Mouse (Mus musculus): ENCODE measurements around the gene Prkch. TPM values are rescaled to one million over a fixed set of nuclear protein-coding genes. Genes with fewer than 3 reads are reported as not detected.
A peak's percentile ranks its signal among the peaks of the same experiment; 100 is the strongest.

Prkch gene
- polyA plus RNA-seq, 1 experiment: 12.5 TPM

GRCm38 (mm10) chr12:73590627-73591276, 6.2 kb downstream of the Prkch start:
- Histone ChIP-seq H3K36me3 (ENCODE audit: control insufficient read depth, insufficient read depth, low read length) (no peaks in the 10 kb centered on the region), H3K27ac (ENCODE audit: insufficient read depth, low read length) (peak overlapping the region; percentile 28; the same call in 1 of the 2 replicates), H3K4me3 (ENCODE audit: extremely low read depth, insufficient read depth, insufficient read length) (no peak overlapping the region), H3K27me3 (ENCODE audit: control insufficient read depth, insufficient read depth, low read length) (peaks cover 3% of the 10 kb centered on the region), H3K4me1 (ENCODE audit: control insufficient read depth, insufficient read depth, insufficient read length) (peaks cover 15% of the 10 kb centered on the region)
- 77% methylated on average over 15 of the region's 15 CpGs for WGBS
- TF ChIP-seq CTCF (IDR thresholded peaks at IDR 0.05; ENCODE audit: extremely low read depth, insufficient read depth, insufficient read length, insufficient replicate concordance): no peak
- no peak for TF ChIP-seq POLR2A (IDR thresholded peaks at IDR 0.05; ENCODE audit: low read depth, low read length)
- no peak for DNase-seq (ENCODE audit: low read depth in 1 of 2, low spot score in 2 of 2)

DNA sequence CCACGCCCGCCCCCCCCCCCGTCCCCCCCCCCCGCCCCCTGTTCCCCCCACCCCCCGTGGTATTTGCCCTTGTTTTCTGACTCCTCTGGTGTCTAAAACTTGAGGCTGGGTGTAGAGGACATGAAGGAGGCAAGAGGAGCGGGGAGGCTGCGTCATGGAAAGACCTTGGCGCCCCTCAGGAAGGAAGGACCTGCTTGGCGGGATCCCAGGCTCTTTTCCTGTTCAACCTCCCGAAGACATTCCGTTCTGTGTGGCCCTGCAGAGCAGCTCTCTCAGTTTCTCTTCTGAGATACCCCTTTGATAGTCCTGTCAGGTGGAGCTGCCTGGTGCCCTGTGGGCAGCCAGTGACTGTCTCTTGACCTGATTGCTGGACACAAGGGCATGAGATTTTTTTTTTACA, 7.0 kb downstream of the Prkch start:
- no peak for TF ChIP-seq POLR2A (IDR thresholded peaks at IDR 0.05; ENCODE audit: low read depth, low read length)
- TF ChIP-seq CTCF (IDR thresholded peaks at IDR 0.05; ENCODE audit: extremely low read depth, insufficient read depth, insufficient read length, insufficient replicate concordance): no peak
- WGBS: 41% methylated on average over 8 of the region's 11 CpGs
- Histone ChIP-seq H3K27ac (ENCODE audit: insufficient read depth, low read length) (peak overlapping the region; percentile 60; the same call in 1 of the 2 replicates), H3K4me1 (ENCODE audit: control insufficient read depth, insufficient read depth, insufficient read length) (peaks cover 15% of the 10 kb centered on the region), H3K4me3 (ENCODE audit: extremely low read depth, insufficient read depth, insufficient read length) (no peak overlapping the region), H3K36me3 (ENCODE audit: control insufficient read depth, insufficient read depth, low read length) (no peaks in the 10 kb centered on the region), H3K27me3 (ENCODE audit: control insufficient read depth, insufficient read depth, low read length) (no peaks in the 10 kb centered on the region)
- no peak for DNase-seq (ENCODE audit: low read depth in 1 of 2, low spot score in 2 of 2)

DNA sequence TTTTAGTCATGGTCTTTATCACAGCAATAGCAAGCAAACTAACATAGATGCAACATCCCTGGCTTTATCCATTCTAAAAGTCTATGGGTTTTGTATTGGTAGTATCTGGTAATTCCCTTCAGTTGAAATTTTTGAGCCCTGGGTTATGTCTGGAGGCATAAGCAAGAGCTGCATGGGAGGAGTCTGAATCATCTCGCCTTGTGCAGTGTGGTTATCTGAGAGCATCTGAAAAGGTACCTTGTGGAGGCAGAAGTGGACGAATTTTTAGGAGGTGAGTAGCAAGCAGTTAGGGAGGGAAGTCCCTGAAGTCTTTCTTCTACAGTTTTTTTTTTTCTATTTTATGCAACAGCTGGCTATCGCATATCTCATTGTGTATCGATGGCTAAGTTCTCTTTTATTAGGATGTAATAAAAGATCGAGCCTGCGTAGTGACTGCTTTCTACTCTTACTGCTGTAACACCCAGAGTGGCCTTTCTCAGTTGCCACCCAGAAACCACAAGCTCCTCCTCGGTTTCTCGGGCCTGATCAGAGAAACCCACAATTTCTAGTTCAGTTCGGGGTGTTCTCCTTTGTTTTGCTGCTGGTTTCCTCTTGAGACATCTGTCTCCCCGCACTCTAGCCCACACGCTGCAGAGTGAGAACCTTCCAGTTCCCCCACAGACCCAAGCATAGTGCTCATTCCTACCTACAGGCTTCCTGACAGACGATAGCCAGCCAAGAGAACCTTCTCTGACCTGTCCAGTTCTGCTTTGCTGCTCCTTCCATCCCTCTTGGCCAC, 8.6 kb downstream of the Prkch start:
- no peaks in the 10 kb centered on the region for H3K27me3 ChIP-seq (ENCODE audit: control insufficient read depth, insufficient read depth, low read length)
- WGBS: 7% methylated on average over 12 of the region's 12 CpGs
- no peaks in the 10 kb centered on the region for H3K36me3 ChIP-seq (ENCODE audit: control insufficient read depth, insufficient read depth, low read length)
- H3K4me1 ChIP-seq (ENCODE audit: control insufficient read depth, insufficient read depth, insufficient read length): peaks cover 17% of the 10 kb centered on the region
- TF ChIP-seq CTCF (IDR thresholded peaks at IDR 0.05; ENCODE audit: extremely low read depth, insufficient read depth, insufficient read length, insufficient replicate concordance) (no peak), POLR2A (IDR thresholded peaks at IDR 0.05; ENCODE audit: low read depth, low read length) (no peak)
- H3K4me3 ChIP-seq (ENCODE audit: extremely low read depth, insufficient read depth, insufficient read length): peak overlapping the region; percentile 19; the same call in 1 of the 2 replicates
- H3K27ac ChIP-seq (ENCODE audit: insufficient read depth, low read length): peak overlapping the region; percentile 88
- peak in 1 of 2 experiments; percentile 45 for DNase-seq (ENCODE audit: low read depth in 1 of 2, low spot score in 2 of 2)

DNA sequence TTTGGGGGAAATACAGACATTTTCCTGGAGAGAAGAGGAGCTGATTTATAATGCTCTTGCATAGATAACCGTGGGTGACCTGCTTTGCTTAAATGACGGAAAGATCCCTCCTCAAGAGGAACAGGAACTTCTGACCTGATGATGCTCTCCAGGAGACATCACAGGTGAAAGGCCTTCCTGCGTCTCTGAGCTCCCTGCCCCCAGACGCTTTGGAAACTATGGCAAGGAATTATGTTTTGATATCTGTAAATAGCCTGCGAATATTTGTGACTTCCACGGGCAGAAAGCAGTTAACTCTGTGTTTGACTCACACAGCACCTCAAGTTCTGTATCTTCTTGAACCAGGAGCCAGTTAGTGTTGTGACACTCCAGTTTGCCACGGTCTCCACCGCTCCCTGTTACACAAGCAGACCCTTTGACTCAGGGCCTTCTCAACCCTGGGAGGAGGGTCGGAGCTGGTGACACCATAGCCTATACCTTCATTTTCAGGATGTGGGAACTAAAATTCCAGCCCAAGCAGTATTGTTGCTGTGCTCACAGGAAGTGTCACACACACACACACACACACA, 9.7 kb downstream of the Prkch start:
- WGBS: 59% methylated on average over 9 of the region's 9 CpGs

DNA sequence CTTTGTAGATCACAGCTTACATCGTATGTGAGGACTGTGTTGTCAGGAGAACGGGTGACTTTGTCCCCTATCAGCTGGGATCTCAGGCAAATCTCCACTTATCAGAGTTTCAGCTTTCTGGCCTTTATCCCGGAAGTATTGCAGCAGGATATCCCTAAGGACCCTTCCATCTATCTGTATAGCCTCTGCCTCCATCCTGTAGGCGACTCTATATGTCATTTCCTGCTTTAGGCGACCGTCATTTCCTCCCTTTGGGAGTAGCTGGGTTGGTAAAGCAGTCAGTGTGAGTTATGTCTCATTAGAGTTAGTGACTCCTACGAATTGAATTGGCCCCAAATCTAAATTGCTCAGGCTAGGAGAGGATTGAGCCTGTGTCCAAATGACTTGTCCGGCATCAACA, 10.6 kb downstream of the Prkch start:
- DNase-seq (ENCODE audit: low read depth in 1 of 2, low spot score in 2 of 2): no peak
- Histone ChIP-seq H3K27ac (ENCODE audit: insufficient read depth, low read length) (no peak overlapping the region), H3K4me3 (ENCODE audit: extremely low read depth, insufficient read depth, insufficient read length) (no peak overlapping the region), H3K27me3 (ENCODE audit: control insufficient read depth, insufficient read depth, low read length) (no peaks in the 10 kb centered on the region), H3K36me3 (ENCODE audit: control insufficient read depth, insufficient read depth, low read length) (no peaks in the 10 kb centered on the region), H3K4me1 (ENCODE audit: control insufficient read depth, insufficient read depth, insufficient read length) (peaks cover 21% of the 10 kb centered on the region; the same call in 1 of the 2 replicates)
- 47% methylated on average over 8 of the region's 8 CpGs for WGBS
- TF ChIP-seq POLR2A (IDR thresholded peaks at IDR 0.05; ENCODE audit: low read depth, low read length) (no peak), CTCF (IDR thresholded peaks at IDR 0.05; ENCODE audit: extremely low read depth, insufficient read depth, insufficient read length, insufficient replicate concordance) (no peak)

More for the DNA sequence above, 9.7 kb downstream of the Prkch start:
- Histone ChIP-seq H3K36me3 (ENCODE audit: control insufficient read depth, insufficient read depth, low read length) (no peaks in the 10 kb centered on the region), H3K27ac (ENCODE audit: insufficient read depth, low read length) (peak overlapping the region; percentile 88), H3K4me3 (ENCODE audit: extremely low read depth, insufficient read depth, insufficient read length) (no peak overlapping the region), H3K4me1 (ENCODE audit: control insufficient read depth, insufficient read depth, insufficient read length) (peaks cover 21% of the 10 kb centered on the region), H3K27me3 (ENCODE audit: control insufficient read depth, insufficient read depth, low read length) (no peaks in the 10 kb centered on the region)
- TF ChIP-seq CTCF (IDR thresholded peaks at IDR 0.05; ENCODE audit: extremely low read depth, insufficient read depth, insufficient read length, insufficient replicate concordance) (no peak), POLR2A (IDR thresholded peaks at IDR 0.05; ENCODE audit: low read depth, low read length) (no peak)
- no peak for DNase-seq (ENCODE audit: low read depth in 1 of 2, low spot score in 2 of 2)

DNA sequence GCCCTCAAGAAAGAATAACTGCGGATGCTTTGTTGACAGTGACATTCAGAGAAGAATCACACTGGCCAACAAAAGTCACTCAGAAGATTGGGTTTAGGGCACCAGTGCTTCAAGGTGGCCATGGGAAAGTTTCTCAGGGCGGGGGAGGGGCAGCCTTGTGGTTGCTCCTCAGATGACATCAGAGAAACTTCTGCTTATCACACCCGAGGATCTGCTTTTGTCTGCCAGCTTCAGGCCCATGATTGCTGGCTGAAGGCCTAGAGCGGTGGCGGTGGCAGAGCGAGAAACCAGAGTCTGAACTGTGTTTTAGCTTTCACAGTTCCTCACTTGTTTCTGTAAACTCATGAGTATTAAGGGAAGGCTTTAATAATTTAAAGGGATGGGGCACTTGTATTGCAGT, 13.6 kb downstream of the Prkch start:
- H3K27me3 ChIP-seq (ENCODE audit: control insufficient read depth, insufficient read depth, low read length): no peaks in the 10 kb centered on the region
- H3K36me3 ChIP-seq (ENCODE audit: control insufficient read depth, insufficient read depth, low read length): no peaks in the 10 kb centered on the region
- no peak for TF ChIP-seq CTCF (IDR thresholded peaks at IDR 0.05; ENCODE audit: extremely low read depth, insufficient read depth, insufficient read length, insufficient replicate concordance)
- no peak for TF ChIP-seq POLR2A (IDR thresholded peaks at IDR 0.05; ENCODE audit: low read depth, low read length)
- H3K27ac ChIP-seq (ENCODE audit: insufficient read depth, low read length): peak overlapping the region; percentile 90
- H3K4me3 ChIP-seq (ENCODE audit: extremely low read depth, insufficient read depth, insufficient read length): no peak overlapping the region
- 32% methylated on average over 6 of the region's 6 CpGs for WGBS
- DNase-seq (ENCODE audit: low read depth in 1 of 2, low spot score in 2 of 2): peak in 1 of 2 experiments; percentile 65
- H3K4me1 ChIP-seq (ENCODE audit: control insufficient read depth, insufficient read depth, insufficient read length): peaks cover 18% of the 10 kb centered on the region; the same call in 1 of the 2 replicates

Measured in spleen, adult 2 months (tissue).